Mouse (Mus musculus) erythroblast, embryonic 14.5 days (primary cell): Measurements from ENCODE around the gene Zfp148.

Source experiments
- GATA1 ChIP-seq: IDR thresholded peaks from 2 replicates; pipeline ENCODE4 v1.6.1; 2012; ENCODE audit warnings: low read length, inconsistent platforms, mixed read lengths
- TAL1 ChIP-seq: IDR thresholded peaks from 3 replicates; pipeline ENCODE4 v1.6.1; 2012; ENCODE audit warnings: low read length, inconsistent platforms, mixed read lengths

DNA sequence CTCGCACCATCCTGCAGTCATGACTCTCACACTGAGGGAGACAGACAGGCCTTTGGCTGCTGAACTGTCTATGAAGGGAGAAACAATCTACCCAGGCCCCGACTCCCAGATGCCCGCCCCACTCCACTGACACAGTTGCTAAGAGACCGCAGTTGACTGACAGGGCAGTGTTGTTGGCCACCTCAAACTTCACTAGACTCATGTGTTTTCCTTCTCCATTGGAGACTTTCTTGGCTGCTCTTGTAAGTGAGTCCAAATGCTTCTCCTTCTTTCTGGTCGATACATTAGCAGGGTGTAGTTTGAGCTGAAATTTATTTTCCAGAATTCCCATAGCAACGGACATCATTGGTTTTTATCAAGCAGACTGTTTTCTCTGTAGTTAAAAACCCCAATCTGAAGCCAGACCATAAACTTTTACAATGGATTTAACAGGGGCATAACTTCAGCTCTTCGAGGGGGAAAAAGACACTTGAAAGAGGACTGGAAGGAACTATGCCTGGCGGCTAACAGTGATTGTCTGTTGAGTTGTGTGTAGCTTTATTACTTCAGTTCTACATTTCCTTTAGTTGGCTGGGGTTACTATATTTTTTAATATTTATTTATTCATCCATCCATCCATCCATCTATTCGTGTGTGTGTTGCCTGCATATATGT, 173.2 kb downstream of the Zfp148 start:
- TF ChIP-seq GATA1 (no peak), TAL1 (no peak)
